Mouse (Mus musculus): ENCODE data around the gene Cyp2c38.
"Not testable (repeated sequence)": the region's sequence is repeated elsewhere in the genome, so short reads cannot be mapped to it uniquely, and the experiment has no call there.

Cyp2c38 gene

DNA sequence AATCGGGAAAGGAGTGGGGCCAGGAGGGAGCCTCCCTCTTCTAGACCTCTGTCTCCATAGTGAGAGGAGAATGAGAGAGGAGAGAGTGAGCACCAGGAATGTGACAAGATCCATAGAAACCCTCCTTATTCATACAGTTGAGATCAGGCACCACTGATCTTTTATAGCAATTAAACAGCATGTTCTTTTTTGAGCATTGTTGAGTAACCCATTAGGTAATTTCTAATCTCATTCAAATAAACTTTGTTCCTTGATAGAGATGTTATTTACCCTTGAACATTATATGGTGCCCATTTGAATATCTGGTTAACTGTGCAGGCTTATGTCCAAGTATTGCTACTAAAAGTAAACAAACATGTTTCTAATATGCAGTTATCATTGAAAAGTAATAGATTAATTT is at the start of gene Cyp2c38:
Gene Cyp2c38 (minus strand): TSS at position 135 of the 400 bp plus-strand sequence.
- DNase-seq = no peak

DNA sequence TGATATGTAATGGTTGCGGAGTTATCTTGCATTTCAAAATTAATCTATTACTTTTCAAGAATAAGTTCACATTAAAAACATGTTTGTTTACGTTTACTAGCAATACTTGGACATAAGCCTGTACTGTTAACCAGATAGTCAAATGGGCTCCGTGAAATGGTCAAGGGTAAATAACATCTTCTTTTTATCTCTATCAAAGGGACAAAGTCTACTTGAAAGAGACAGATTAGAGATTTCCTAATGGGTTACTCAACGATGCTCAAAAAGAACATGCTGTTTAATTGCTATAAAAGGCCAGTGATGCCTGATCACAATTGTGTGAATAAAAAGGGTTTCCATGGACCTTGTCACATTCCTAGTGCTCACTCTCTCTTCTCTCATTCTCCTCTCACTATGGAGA is 47.7 kb upstream of the Cyp2c38 start, which contains the start of gene Cyp2c39:
Gene Cyp2c39 (plus strand): TSS at position 329 of the 400 bp plus-strand sequence.
- DNase-seq = no peak

DNA sequence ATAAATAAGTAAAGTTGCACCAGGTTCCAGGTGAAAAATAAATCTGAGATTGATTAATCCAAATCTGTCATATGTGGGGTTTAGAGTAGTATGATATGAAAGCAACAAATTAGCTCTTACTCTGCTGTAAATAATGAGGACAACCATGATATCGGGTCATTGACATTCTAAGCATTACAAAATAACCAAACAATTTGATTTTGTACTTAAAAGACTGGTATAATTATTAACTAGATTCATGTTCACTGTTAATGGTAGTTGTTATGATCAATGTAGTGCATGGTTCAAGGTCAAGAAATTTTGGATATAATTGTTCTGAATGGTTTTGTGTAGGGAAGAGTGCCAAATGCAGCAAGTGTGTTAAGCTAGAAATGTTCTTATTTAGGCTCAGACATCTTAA is 46.7 kb upstream of the Cyp2c38 start:
- no peak for DNase-seq

DNA sequence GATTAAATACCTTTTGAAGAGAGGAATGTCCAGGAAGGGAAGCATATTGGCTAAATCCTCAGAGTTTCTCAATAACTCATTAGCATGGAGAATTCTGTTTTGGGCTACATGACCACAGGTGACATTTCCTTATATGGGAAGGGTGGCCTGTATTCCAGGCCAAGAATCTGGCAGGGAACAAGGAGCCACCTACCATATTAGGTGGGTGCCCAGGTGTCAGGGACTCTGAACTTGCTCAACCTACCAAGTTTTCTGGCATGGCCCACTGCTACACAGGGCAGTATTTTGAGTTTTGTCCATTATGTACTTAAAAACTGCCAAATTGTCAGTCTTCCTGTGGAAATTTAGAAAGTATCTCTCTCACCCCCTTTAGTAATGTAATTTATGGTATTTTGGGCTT is 43.5 kb upstream of the Cyp2c38 start:
- DNase-seq = no peak

DNA sequence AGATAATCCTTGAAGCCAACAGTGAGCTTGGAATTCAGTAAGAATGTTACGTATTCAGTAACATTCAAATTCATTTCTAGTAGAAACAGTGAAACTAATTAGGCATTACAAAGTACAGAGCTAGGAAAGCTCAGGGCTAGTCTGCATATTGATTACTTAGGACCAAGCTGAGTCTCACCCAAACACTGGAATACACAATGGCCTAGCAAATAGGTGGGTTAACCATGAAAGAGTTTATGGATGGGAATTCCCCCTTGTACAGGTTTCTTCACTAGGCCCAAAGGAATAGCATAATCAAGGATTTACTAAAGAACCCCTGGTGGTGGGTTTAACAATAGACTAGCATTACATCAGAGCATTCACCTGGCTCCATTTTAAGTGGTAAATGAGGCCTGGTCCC is 21.1 kb upstream of the Cyp2c38 start:
- not testable (repeated sequence) for DNase-seq

DNA sequence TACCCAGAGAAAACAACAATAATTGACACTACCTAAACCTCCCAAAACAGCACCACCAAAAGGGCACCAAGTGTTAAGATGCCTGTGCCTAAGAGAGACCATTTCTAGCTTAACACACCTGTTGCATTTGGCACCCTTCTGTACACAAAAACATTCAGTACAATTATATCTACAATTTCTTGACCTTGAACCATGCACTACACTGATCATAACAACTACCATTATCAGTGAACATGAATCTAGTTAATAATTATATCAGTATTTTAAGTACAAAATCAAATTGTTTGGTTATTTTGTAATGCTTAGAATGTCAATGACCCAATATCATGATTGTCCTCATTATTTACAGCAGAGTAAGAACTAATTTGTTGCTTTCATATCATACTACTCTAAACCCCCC is 1.0 kb upstream of the Cyp2c38 start:
- DNase-seq = no peak
